Mouse (Mus musculus): ENCODE data around the gene Draxin. TPM values are rescaled to one million over a fixed set of nuclear protein-coding genes. Genes with fewer than 3 reads are reported as not detected.

The Draxin gene
- polyA plus RNA-seq (2017; shearing (Covaris generic)) = not detected

DNA sequence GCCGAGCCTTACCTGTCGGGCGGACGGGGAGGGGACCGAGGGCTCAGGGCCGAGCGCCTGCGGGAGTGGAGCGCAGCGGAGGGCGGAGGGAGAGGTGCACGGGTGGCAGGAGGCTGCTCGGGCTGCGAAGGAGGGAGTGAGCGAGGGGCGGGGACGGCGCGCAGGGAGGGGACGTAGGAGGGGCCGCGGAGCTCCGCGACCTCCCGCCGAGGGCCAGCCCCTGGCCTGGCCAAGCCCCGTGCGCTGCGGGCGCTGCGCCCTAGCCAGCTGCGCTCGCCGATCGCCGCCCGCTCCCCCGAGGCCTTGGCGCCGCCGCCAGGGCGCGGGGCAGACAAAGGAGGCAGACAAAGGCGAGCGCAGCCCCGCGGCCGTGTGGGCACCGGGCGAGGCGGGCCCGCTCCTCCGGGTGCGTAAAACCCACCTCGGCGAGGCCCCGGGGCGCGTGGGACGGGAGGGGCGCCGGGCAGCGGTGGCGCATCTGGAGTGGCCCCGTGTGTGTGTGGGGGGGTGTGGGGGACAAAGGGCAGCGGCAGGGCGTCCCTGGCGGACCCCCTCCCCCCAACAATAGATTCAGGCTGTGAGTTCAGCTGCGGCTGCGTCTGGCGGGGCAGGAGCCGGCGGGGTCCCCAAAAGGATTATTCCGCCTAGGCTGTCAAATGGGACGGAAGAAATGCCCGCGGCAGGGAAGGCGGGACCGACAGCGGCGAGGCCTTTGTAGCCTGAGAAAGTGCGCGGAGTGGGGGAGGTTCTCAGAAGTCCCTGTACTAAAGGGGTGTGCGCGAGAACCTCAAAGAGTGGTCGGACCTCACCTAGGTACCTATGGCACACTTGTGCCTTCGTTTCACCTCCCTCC is at the start of gene Draxin:
Gene Draxin, minus strand, starts transcription at position 138 of the 853 bp plus-strand sequence.

DNA sequence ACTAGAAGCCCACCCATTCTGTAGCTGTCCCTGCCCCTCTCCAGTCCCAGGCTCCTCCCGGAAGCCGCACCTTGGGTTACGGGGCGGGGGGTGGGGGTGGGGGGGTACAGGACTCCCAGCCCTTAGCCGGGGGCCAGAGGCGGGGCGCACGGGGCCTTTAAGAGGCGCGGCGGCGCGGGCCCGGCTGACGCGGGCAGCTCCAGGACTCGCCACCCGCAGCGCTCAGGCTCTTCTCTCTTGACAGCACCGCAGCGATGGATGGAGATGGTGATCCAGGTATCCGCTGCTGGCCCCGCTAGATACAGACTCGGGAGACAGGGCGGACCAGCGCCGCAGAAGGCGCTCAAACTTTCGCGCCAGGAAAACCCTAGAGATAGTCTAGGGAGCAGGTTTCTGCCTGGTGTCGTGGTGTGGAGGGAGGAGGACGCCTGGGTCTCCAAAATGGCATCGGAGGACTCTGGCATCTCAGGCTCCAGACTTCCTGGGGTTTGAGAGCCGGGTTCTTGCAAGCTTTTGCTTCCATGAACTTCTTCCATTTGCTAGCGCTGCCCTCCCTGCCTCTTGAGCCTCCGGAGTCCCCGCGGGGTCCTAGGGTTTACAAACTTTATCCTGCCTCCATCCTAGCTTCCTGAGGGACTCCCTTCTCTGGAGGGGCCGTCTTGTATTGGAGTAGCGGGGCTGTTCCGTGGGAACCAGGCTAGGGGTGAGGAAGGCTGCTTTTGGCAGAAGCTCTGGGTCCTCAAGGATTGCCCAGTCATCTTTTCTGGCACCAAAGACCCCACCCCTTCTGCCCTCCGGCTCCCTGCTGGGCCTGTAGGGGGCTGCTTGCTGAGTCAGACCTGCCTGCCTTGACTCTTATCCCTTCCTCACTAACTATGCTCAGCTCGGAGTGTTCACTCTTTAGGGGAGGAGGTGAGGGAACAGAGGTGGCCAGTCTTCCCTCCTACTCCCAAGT is 30.2 kb upstream of the Draxin start, which contains the start of the genes Fbxo44 and Fbxo2:
Gene Fbxo44, minus strand, starts transcription at position 47 of the 955 bp plus-strand sequence.
Gene Fbxo2, plus strand, starts transcription at position 186 of the 955 bp plus-strand sequence.

DNA sequence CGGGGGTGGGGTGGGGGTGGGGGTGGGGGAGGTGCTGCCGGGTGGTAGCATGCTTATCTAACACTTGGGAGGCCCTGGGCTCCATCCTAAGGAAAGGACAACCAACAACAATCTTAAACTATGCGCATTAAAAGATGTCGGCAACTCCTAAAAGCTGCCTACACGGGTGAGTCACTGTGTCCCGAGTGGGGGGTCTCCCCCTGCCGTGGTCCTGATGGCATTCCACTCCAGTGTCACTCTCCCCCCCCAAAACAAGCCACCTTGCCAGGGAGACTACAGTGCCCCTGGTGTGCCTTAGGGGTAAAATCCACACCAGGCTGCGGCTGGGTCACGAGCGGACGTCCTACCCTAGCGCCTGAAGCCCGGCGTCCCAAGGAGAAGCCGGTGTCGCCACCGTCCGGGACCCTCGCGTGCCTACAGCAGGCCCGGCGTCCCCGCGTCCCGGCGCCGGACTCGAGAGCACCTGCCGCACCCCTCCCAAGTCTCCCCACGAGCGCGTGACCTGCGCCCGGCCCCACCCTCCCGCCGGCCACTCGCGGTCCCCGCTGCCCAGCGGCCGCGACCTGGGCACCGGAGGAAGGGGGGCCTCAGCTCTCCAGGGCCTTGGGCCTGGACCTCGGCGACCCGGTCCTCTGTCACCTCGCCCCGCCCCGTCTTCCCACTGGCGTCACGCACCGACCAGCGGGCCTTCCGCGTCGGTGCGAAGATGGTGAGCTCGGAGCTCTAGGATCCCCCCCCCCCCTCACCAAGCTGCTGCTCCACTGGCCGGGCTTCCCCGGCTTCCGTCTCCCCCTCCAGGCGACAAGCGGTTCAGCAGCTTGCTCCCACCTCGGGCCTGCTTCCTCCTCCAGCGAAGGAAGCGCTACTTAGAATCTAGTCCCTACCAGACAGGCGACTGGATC is 21.0 kb upstream of the Draxin start, which contains the start of gene Fbxo6:
Gene Fbxo6, minus strand, starts transcription at position 874 of the 902 bp plus-strand sequence.

DNA sequence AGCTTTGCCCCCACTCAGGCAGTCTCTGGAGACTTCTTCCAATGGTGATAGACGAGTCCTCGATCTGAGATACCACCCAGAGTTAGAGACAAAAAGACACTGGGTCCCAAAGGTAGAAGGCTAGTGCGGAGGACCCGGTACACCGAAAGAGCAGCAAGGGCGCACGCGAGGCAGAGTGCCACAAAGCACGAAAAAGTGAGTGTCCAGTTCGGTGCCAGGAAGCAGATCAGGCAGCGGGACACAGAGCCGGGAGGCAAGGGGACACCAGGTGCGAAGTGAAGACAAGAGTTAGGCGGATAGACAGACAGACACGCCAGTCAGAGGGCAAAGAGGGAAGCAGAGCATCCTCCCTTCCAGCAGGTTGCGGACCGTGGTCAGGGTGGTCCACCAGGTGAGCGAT is 365 bp downstream of the Draxin start, which contains the start of gene Mad2l2:
Gene Mad2l2, plus strand, starts transcription at position 252 of the 400 bp plus-strand sequence.

DNA sequence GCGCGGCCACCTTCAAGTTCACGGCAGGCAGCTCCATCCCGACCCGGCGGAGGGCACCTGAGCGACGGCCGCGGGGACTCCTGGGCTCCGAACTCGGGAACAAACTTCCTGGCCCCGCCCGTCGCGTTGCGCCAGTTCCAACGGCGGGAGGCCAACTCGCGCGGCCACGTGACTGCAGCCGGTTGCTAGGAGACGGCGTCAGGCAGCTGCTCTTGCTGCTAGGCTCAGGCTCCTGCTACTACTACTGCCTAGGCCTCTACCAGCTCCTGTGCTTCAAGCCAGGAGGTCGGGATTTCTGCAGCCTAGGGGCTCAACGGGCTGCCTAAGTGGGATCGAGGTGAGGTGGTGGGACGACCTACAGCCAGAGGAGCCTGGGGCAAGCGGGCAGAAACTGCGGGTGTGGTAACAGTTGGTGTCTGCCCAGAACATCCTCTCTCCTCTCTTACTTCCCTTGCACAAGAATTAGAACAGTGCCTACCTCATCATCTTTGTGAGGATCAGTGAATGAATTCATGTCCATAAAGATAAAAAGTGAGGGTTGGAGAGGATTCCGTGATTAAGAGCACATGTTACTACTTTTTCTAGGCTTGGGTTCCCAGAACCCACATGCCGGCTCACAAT is 42.5 kb downstream of the Draxin start, which contains the start of gene Agtrap:
Gene Agtrap, minus strand, starts transcription at position 125 of the 621 bp plus-strand sequence.

Other genes starting within 250 kb of the Draxin start
- 31.8 TPM for gene Mfn2, start 226.0 kb downstream of the Draxin start, polyA plus RNA-seq (2017; shearing (Covaris generic))
- 3.9 TPM for gene Plod1, start 193.9 kb downstream of the Draxin start, polyA plus RNA-seq (2017; shearing (Covaris generic))
- 90.3 TPM for gene 2510039O18Rik, start 189.8 kb downstream of the Draxin start, polyA plus RNA-seq (2017; shearing (Covaris generic))
- not detected for gene Nppb, start 144.9 kb downstream of the Draxin start, polyA plus RNA-seq (2017; shearing (Covaris generic))
- not detected for gene Nppa, start 130.0 kb downstream of the Draxin start, polyA plus RNA-seq (2017; shearing (Covaris generic))
- gene Clcn6, start 91.9 kb downstream of the Draxin start, polyA plus RNA-seq (2017; shearing (Covaris generic)) = 6.4 TPM
- 20.9 TPM for gene Mthfr, start 91.6 kb downstream of the Draxin start, polyA plus RNA-seq (2017; shearing (Covaris generic))
- gene Agtrap, start 42.7 kb downstream of the Draxin start, polyA plus RNA-seq (2017; shearing (Covaris generic)) = 15.3 TPM
- gene Mad2l2, start 314 bp downstream of the Draxin start, polyA plus RNA-seq (2017; shearing (Covaris generic)) = 44.2 TPM
- 26.9 TPM for gene Fbxo6, start 21.4 kb upstream of the Draxin start, polyA plus RNA-seq (2017; shearing (Covaris generic))
- gene Fbxo44, start 29.8 kb upstream of the Draxin start, polyA plus RNA-seq (2017; shearing (Covaris generic)) = 2.2 TPM
- gene Fbxo2, start 29.9 kb upstream of the Draxin start, polyA plus RNA-seq (2017; shearing (Covaris generic)) = not detected
- gene Disp3, start 157.3 kb upstream of the Draxin start, polyA plus RNA-seq (2017; shearing (Covaris generic)) = not detected

All from effector memory CD4-positive, alpha-beta T cell, adult 7 months (primary cell).